Mouse (Mus musculus) heart, embryonic 11.5 days (tissue): ENCODE measurements around the gene Hivep1. TPM values are rescaled to one million over a fixed set of nuclear protein-coding genes. Genes with fewer than 3 reads are reported as not detected.

Experiments used
- ATAC-seq: fragments of 200-750 bp; cut with Nextera tagmentation; replicated peaks from 2 replicates; pipeline ENCODE4 v1.8.0; 2017; ENCODE audit warnings: moderate library complexity; ENCODE audit not compliant: insufficient number of reproducible peaks, low FRiP score, low TSS enrichment
- H3K27ac ChIP-seq: fragments of 300-500 bp; sonication (generic); 2 replicates; pipeline ENCODE4 v1.5.1; 2014; ENCODE audit warnings: mild to moderate bottlenecking, low read depth, low read length
- H3K27me3 ChIP-seq: fragments of 300-500 bp; sonication (generic); 2 replicates; pipeline ENCODE4 v1.6.1; 2014; ENCODE audit warnings: mild to moderate bottlenecking, low read length, mixed read lengths; ENCODE audit not compliant: control insufficient read depth, insufficient read depth
- H3K36me3 ChIP-seq: fragments of 300-500 bp; sonication (generic); 2 replicates; pipeline ENCODE4 v1.6.1; 2014; ENCODE audit warnings: mild to moderate bottlenecking, low read length, moderate library complexity, mixed read lengths; ENCODE audit not compliant: control insufficient read depth, insufficient read depth
- H3K4me1 ChIP-seq: fragments of 300-500 bp; sonication (generic); 2 replicates; pipeline ENCODE4 v1.6.1; 2014; ENCODE audit warnings: low read length; ENCODE audit not compliant: control insufficient read depth, insufficient read depth
- H3K4me2 ChIP-seq: fragments of 300-500 bp; sonication (generic); 2 replicates; pipeline ENCODE4 v1.6.1; 2014; ENCODE audit warnings: mild to moderate bottlenecking, moderate library complexity
- H3K4me3 ChIP-seq: fragments of 300-500 bp; sonication (generic); 2 replicates; pipeline ENCODE4 v1.5.1; 2014; ENCODE audit warnings: low read depth, low read length
- H3K9ac ChIP-seq: fragments of 300-500 bp; sonication (generic); 2 replicates; pipeline ENCODE4 v1.6.1; 2014; ENCODE audit warnings: mild to moderate bottlenecking, low read depth, low read length, moderate library complexity
- H3K9me3 ChIP-seq: fragments of 300-500 bp; sonication (generic); replicated peaks from 2 replicates; pipeline ENCODE4 v1.6.1; 2016; ENCODE audit warnings: low read length; ENCODE audit not compliant: control insufficient read depth
- WGBS: fragments of 180-500 bp; shearing (Covaris S2); extraction: QIAGEN DNeasy Blood & Tissue Kit; methylation state at CpG from one replicate; pipeline ENCODE4 v1.1.7; 2014; ENCODE audit not compliant: insufficient replicate concordance; 5-methylcytosine and 5-hydroxymethylcytosine counted together
- polyA plus RNA-seq: library from polyadenylated mRNA; unstranded; fragments of >200 nt; fragmentation: Nextera tagmentation; extraction: Ambion mirVana; gene quantifications from 2 replicates; pipeline ENCODE4 v1.2.1, GENCODE M21; 2014

Hivep1 gene
- polyA plus RNA-seq, 1 experiment from 2014 or later = 11.4 TPM

DNA sequence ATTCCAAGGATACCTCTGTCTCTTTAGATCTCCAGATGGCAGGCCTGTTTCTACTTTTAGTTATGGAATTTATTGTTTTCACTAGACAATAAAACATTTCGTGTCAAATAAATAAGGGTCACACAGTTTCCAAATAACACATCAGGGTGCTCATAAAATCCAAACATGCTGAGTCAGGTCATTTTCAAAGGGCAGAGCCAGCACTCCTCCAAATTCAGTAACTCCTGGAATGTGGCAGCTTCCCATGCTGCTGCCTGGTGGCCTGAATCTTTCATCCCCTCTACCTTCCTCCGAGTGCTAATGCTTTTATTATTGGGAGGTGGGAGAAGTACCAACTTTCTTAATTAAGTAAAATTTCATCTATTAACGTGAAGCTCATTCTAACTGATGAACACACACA lies 190.3 kb downstream of the Hivep1 start:
- no peak overlapping the region for H3K27ac ChIP-seq
- no peak overlapping the region for H3K4me3 ChIP-seq
- WGBS = 51% methylated on average over 3 of the region's 3 CpGs
- peaks cover 7% of the 10 kb centered on the region for H3K4me1 ChIP-seq
- H3K9me3 ChIP-seq = no peaks in the 10 kb centered on the region
- no peak overlapping the region for H3K9ac ChIP-seq
- no peaks in the 10 kb centered on the region for H3K36me3 ChIP-seq
- H3K4me2 ChIP-seq = no peak overlapping the region
- no peak for ATAC-seq
- H3K27me3 ChIP-seq = no peaks in the 10 kb centered on the region

Other genes starting within 250 kb of the Hivep1 start
- not detected in 2 replicates for gene Adtrp, start 204.3 kb upstream of the Hivep1 start, polyA plus RNA-seq
- gene Edn1, start 249.5 kb downstream of the Hivep1 start, polyA plus RNA-seq = 10.3 and 11.7 TPM in 2 replicates